Mouse (Mus musculus) megakaryocyte, embryonic 14.5 days (primary cell): ENCODE results near the gene Rpl4.
"Not testable (repeated sequence)": the region's sequence is repeated elsewhere in the genome, so short reads cannot be mapped to it uniquely, and the experiment has no call there.

Experiments
- FLI1 ChIP-seq: IDR thresholded peaks from 2 replicates; pipeline ENCODE4 v1.6.1; 2012; ENCODE audit warnings: low read length, inconsistent platforms, mixed read lengths
- GATA1 ChIP-seq: IDR thresholded peaks from 3 replicates; pipeline ENCODE4 v1.6.1; 2012; ENCODE audit warnings: mixed read lengths, low read length, inconsistent platforms, borderline replicate concordance

- not testable (repeated sequence) for TF ChIP-seq GATA1, FLI1
Observed at GRCm38 (mm10) chr9:64169967-64170366, 3.2 kb upstream of the Rpl4 start.
